Mouse (Mus musculus) limb, embryonic 10.5 days (tissue): Measurements from ENCODE around the gene Aqp2. TPM values are rescaled to one million over a fixed set of nuclear protein-coding genes. Genes with fewer than 3 reads are reported as not detected.

Source experiments
- DNase-seq: peaks from one replicate; pipeline ENCODE4 v3.0.0-alpha.2; 2017; ENCODE audit warnings: low spot score
- H3K27ac ChIP-seq: fragments of 300-500 bp; sonication (generic); 2 replicates; pipeline ENCODE4 v1.5.1; 2016; ENCODE audit warnings: mild to moderate bottlenecking
- H3K27me3 ChIP-seq: fragments of 300-500 bp; sonication (generic); 2 replicates; pipeline ENCODE4 v1.6.1; 2016; ENCODE audit warnings: low read depth, mild to moderate bottlenecking; ENCODE audit not compliant: poor library complexity, severe bottlenecking
- H3K36me3 ChIP-seq: fragments of 300-500 bp; sonication (generic); 2 replicates; pipeline ENCODE4 v1.6.1; 2016; ENCODE audit warnings: mild to moderate bottlenecking, moderate library complexity
- H3K4me1 ChIP-seq: fragments of 300-500 bp; sonication (generic); 2 replicates; pipeline ENCODE4 v1.6.1; 2016
- H3K4me3 ChIP-seq: fragments of 300-500 bp; sonication (generic); 2 replicates; pipeline ENCODE4 v1.5.1; 2016; ENCODE audit warnings: mild to moderate bottlenecking, moderate library complexity
- H3K9me3 ChIP-seq: fragments of 300-500 bp; sonication (generic); replicated peaks from 2 replicates; pipeline ENCODE4 v1.6.1; 2016; ENCODE audit warnings: mild to moderate bottlenecking
- WGBS: fragments of 180-500 bp; shearing (Covaris S2); methylation state at CpG from one replicate; pipeline ENCODE4 v1.1.7; 2016; 5-methylcytosine and 5-hydroxymethylcytosine counted together
- polyA plus RNA-seq: library from polyadenylated mRNA; unstranded; fragments of >200 nt; fragmentation: Nextera tagmentation; extraction: Ambion mirVana; gene quantifications from 2 replicates; pipeline ENCODE4 v1.2.1, GENCODE M21; 2016

The Aqp2 gene
- polyA plus RNA-seq, 1 experiment from 2014 or later, result not detected

DNA sequence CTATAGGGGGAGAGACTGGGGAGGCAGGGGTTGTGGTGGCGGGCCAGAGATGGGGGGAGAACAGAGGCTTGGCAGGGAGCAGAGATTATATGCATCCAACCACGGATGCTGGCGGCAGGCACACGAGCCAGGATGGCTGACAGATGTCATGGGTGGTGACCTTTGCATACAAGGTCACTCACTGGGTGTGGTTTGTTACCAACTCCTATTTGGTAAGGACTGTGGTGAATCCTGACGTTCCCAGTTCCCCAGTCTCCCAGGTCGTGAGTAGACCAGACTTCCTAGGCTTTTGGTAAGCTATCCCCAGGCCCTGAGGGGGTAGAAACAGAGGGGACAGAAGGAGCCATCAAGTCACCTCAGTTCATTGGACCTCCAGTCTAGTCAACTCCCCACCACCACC, 10.2 kb upstream of the Aqp2 start:
- H3K4me3 ChIP-seq, result no peak overlapping the region
- WGBS, result 77% methylated on average over 6 of the region's 6 CpGs
- no peaks in the 10 kb centered on the region for H3K9me3 ChIP-seq
- no peak for DNase-seq
- H3K27me3 ChIP-seq, result no peaks in the 10 kb centered on the region
- no peak overlapping the region for H3K27ac ChIP-seq
- H3K36me3 ChIP-seq, result no peaks in the 10 kb centered on the region
- H3K4me1 ChIP-seq, result peaks cover 6% of the 10 kb centered on the region; the same call in 1 of the 2 replicates

DNA sequence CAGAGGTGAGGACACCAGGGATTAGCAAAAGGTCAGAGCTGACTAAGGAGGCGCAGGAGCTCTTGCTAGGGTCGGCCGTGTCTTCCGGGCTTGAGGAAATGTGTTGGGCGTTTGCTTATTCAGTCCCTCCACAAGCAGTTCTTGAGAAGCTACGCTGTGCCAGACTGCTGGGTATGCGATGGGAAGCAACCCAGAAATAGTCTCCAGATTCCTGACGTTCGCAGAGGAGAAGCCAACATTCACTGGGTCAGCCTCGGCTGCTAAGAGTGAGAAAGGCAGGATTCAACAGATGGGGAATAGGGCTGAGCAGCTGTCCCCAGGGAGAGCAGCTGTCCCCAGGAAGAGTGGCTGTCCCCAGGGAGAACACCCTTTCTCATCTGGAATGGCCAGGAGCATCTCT, 9.7 kb upstream of the Aqp2 start:
- no peak overlapping the region for H3K4me3 ChIP-seq
- WGBS, result 87% methylated on average over 10 of the region's 10 CpGs
- no peak for DNase-seq
- no peaks in the 10 kb centered on the region for H3K27me3 ChIP-seq
- H3K4me1 ChIP-seq, result peaks cover 6% of the 10 kb centered on the region; the same call in 1 of the 2 replicates
- H3K36me3 ChIP-seq, result no peaks in the 10 kb centered on the region
- no peaks in the 10 kb centered on the region for H3K9me3 ChIP-seq
- H3K27ac ChIP-seq, result no peak overlapping the region

DNA sequence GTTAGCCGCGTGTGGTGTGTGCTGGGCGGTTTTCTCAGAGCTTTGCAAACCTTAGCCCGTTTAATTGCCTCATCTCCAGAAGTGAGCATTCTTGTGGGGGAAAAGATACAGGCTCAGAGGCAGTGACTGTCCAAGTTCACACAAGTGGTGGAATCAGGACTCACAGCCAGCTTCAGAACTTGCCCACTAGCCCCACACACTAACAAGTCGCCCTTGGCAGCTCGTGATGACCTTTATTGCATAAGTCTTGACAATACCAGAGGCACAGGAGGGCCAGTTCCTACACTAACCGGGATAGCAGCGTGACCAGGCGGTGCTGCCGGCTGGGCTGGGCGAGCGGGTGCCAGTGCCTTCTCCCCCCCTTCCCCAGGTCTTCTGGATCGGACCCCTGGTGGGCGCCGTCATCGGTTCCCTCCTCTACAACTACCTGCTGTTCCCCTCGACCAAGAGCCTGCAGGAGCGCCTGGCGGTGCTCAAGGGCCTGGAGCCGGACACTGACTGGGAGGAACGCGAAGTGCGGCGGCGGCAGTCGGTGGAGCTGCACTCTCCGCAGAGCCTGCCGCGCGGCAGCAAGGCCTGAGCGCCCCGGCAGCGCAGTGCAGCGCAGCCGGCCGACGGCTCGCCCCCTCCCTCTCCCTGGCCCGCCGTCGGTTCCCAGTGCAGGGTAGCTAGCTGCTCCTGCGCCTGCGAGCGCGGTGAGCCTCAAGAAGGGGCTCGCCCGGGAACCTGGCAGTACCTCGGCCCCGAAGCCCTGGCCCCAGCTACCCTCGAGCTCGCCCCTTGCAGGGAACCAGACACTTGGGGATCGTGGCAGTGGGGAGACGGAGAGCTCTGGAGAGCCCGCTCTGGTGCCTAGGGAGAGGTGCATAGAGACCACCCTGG, 4.8 kb downstream of the Aqp2 start:
- Histone ChIP-seq H3K27me3 (peaks cover 100% of the 10 kb centered on the region), H3K36me3 (no peaks in the 10 kb centered on the region), H3K9me3 (no peaks in the 10 kb centered on the region), H3K4me3 (peak overlapping the region; percentile 44), H3K27ac (no peak overlapping the region), H3K4me1 (peaks cover 19% of the 10 kb centered on the region)
- peak; percentile 71 for DNase-seq
- 2% methylated on average over 54 of the region's 54 CpGs for WGBS

DNA sequence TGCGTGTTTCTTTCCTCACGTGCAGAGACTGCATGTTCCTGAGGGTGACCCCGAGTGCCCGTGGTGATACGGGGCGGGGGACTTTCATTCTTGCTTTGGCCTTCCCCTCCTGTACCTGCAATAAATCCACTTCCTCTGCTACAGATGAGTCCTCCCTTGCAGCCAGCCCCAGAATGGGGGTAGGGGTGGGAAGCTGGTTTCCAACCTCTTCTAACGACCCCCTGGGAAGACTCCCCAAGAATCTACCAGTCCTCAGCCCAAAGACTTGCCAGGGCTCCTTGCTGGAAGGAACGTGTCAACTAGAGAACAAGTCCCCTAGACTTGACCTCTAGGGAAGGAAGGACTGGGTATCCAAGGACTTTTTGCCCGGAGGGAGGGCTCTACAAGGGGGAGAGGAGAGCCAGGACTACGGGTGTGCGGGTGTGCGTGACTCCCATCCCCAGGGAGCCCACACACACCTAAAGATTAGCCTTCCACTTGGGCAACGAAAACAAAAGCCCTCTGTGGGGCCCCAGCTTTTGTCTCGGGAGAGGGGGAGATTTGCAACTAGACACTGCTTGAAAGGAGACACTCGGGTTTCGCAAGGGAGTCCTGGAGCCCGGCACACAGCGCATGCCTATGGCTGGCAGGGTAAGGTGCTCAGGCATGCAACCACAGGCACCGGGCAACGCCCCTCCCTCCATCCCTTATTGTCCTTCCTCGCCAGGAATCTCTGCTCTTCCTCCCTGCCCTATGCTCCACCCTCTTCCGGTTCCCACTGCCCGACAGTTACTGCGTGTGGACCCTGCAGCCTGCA, 5.8 kb downstream of the Aqp2 start:
- H3K36me3 ChIP-seq, result no peaks in the 10 kb centered on the region
- WGBS, result 2% methylated on average over 24 of the region's 24 CpGs
- peaks cover 26% of the 10 kb centered on the region for H3K4me1 ChIP-seq
- peak; percentile 60 for DNase-seq
- peaks cover 100% of the 10 kb centered on the region for H3K27me3 ChIP-seq
- H3K9me3 ChIP-seq, result no peaks in the 10 kb centered on the region
- H3K4me3 ChIP-seq, result peak overlapping the region; percentile 44
- no peak overlapping the region for H3K27ac ChIP-seq

DNA sequence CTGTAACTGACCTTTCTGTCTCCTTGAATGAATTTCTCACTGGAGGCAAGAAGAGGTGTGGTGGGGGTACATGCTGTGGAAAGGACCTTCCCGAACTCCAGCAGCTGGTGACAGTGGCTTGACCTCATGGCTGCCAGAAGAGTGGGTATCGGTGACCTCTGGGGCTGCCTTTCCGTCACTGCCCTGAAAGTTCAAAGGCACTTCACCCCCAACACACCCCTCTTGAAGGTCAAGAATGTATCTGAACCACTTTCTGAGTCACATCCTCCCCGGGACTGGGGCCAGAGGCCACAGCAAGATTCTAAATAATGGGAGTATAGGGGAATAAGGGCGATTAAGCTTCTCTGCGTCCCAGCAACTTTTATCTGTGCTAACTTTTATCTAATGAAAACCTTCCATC, 6.9 kb downstream of the Aqp2 start:
- no peaks in the 10 kb centered on the region for H3K9me3 ChIP-seq
- no peak overlapping the region for H3K4me3 ChIP-seq
- no peak for DNase-seq
- H3K27me3 ChIP-seq, result peaks cover 100% of the 10 kb centered on the region
- H3K27ac ChIP-seq, result no peak overlapping the region
- WGBS, result 58% methylated on average over 6 of the region's 6 CpGs
- H3K36me3 ChIP-seq, result no peaks in the 10 kb centered on the region
- peaks cover 33% of the 10 kb centered on the region for H3K4me1 ChIP-seq

DNA sequence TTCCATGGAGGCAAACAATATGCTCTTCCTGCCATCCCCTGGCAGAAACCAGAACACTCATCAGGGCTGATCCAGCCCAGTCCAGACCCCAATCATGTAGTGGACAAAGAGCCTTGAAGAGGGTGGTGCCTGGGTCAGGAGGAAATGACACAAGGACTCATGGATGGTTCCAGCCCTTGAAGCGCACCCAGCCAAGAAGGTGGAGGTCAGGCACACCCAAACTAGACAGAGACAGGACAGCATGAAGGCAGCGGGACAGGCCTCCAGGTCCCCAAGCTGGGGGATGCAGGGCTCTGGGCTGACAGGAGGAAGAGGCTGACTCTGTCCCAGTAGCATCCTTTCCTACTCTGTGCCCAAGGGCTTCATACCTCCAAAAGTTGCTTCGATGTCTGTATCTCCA, 7.7 kb downstream of the Aqp2 start:
- no peaks in the 10 kb centered on the region for H3K9me3 ChIP-seq
- peaks cover 37% of the 10 kb centered on the region for H3K4me1 ChIP-seq
- H3K4me3 ChIP-seq, result no peak overlapping the region
- DNase-seq, result no peak
- H3K27ac ChIP-seq, result no peak overlapping the region
- peaks cover 100% of the 10 kb centered on the region for H3K27me3 ChIP-seq
- 84% methylated on average over 3 of the region's 3 CpGs for WGBS
- H3K36me3 ChIP-seq, result no peaks in the 10 kb centered on the region

DNA sequence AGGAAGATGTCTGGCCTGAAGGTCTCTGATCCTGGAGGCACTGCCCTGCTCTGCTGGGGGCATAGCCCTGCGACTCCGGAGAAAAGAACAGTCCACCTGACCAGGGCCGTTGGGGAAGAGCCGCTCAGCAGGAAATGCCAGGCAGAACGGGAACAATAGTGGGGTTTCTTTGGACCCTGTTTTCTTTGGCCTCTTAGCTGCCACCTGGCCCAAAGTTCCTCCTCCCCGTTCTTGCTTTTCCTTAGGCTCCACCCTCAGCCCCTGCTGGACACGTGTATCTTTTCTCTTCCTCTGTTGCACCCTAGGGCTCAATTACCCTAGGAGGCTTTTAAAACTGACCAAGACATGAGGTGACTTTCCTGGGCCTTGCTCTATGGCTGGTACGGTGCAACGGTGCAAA, 10.4 kb downstream of the Aqp2 start:
- 8% methylated on average over 9 of the region's 9 CpGs for WGBS
- Histone ChIP-seq H3K27me3 (peaks cover 100% of the 10 kb centered on the region), H3K9me3 (no peaks in the 10 kb centered on the region), H3K4me1 (peaks cover 28% of the 10 kb centered on the region), H3K36me3 (no peaks in the 10 kb centered on the region), H3K27ac (no peak overlapping the region), H3K4me3 (no peak overlapping the region)
- DNase-seq, result no peak

DNA sequence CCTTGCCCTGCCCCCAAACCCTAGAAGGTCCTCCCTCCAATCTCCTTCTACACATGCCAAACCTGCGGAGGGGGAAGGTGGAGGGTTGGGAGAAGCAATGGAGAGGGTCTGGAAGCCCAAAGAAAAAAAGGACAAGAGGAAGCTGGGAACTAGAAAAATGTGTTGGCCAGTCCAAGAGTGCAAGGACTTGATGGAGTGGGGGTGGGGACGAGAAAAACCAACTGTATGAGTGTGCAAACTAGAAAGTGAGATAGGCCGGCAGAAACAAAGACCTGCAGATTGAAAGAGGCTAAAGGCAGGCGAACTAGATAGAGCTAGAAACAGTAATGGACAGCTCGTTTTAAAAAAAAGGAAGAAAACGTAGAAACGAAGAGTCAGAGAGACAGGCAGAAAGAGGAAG, 10.8 kb downstream of the Aqp2 start:
- no peak for DNase-seq
- Histone ChIP-seq H3K36me3 (no peaks in the 10 kb centered on the region), H3K27me3 (peaks cover 100% of the 10 kb centered on the region), H3K4me3 (no peak overlapping the region), H3K27ac (no peak overlapping the region), H3K4me1 (peaks cover 23% of the 10 kb centered on the region), H3K9me3 (no peaks in the 10 kb centered on the region)
- WGBS, result 28% methylated on average over 7 of the region's 7 CpGs

DNA sequence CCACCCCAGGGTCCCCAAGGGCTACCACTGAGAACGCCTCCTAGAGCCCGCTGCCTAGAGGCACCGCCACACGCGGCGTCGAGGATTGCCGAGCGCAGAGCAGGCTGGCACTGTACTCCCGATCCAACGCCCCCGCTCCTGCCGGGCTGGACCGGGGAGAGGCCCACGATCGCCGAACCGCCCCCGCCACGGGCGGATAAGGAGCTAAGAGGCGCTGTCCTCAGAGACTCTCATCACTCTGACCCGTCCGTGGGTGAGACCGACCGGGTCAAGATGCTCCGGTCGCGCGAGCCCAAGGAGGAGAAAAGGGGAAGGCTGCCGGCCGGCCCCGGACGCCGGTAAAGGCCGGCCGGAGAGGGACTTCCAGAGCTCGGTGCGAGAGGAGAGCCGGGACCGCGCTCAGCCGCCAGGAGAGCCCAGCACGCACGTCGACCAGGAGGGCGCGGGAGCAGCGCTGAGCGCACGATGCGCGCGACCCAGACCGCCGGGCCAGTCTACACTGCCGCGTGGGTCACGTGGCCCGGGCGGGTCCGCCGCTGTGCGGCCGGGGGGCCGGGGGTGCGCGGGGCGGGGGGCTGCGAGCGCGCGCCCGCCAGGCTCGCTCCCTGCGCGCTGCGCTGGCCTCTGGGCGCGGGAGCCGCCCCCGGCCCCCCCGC, 11.7 kb downstream of the Aqp2 start, which contains the start of gene Aqp5:
Aqp5 (plus strand) TSS at position 354 of the 656 bp plus-strand sequence.
- no peaks in the 10 kb centered on the region for H3K9me3 ChIP-seq
- peaks cover 18% of the 10 kb centered on the region for H3K4me1 ChIP-seq
- peak within 1 kb of the TSS; percentile 51 for H3K4me3 ChIP-seq
- no peak within 1 kb of the TSS for H3K27ac ChIP-seq
- no peaks in the 10 kb centered on the region for H3K36me3 ChIP-seq
- peak; percentile 63 for DNase-seq
- peaks cover 100% of the 10 kb centered on the region for H3K27me3 ChIP-seq
- 3% methylated on average over 64 of the region's 83 CpGs for WGBS

DNA sequence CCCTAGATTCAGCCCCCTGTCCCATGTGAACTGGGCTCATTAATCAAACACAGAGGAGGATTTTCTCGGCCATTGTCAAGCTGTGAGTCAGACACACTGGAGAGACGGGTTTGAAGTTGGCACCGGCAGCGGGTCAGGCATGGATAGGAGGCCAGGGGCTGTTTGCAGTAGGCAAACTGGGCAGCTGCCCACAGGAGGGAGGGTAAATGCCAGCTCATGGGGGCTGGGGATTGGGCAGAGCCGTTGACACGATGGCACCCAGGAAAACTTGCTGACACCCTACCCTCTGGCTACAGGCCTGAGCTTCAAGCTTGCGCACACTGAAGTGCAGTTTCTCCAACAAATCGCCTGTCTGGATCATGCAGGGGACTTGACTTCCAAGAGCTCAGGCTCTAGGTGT, 13.3 kb downstream of the Aqp2 start:
- peaks cover 32% of the 10 kb centered on the region for H3K4me1 ChIP-seq
- peaks cover 94% of the 10 kb centered on the region for H3K27me3 ChIP-seq
- no peak for DNase-seq
- H3K27ac ChIP-seq, result no peak overlapping the region
- H3K36me3 ChIP-seq, result no peaks in the 10 kb centered on the region
- no peaks in the 10 kb centered on the region for H3K9me3 ChIP-seq
- H3K4me3 ChIP-seq, result no peak overlapping the region
- 82% methylated on average over 8 of the region's 8 CpGs for WGBS

DNA sequence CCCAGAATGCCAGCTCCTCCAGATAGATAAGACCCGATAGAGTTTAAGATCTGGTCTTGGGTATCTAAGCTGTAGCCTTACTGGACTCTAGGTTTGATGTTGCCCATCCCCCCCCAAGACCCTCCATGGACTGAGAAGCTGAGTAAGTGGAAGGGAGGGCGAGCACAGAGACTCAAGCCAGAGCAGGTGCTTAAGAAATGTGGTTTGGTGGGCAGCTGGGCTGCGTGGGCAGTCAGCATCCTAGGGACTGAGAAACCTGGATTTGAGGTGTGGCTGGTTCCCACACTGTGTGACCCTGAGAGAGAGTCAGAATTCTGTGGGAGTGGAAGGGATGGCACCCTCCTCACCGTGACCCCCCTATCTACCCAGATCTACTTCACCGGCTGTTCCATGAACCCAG, 14.0 kb downstream of the Aqp2 start:
- H3K27me3 ChIP-seq, result peaks cover 94% of the 10 kb centered on the region
- 91% methylated on average over 5 of the region's 5 CpGs for WGBS
- H3K27ac ChIP-seq, result no peak overlapping the region
- H3K9me3 ChIP-seq, result no peaks in the 10 kb centered on the region
- H3K4me3 ChIP-seq, result no peak overlapping the region
- no peaks in the 10 kb centered on the region for H3K36me3 ChIP-seq
- DNase-seq, result no peak
- peaks cover 39% of the 10 kb centered on the region for H3K4me1 ChIP-seq

DNA sequence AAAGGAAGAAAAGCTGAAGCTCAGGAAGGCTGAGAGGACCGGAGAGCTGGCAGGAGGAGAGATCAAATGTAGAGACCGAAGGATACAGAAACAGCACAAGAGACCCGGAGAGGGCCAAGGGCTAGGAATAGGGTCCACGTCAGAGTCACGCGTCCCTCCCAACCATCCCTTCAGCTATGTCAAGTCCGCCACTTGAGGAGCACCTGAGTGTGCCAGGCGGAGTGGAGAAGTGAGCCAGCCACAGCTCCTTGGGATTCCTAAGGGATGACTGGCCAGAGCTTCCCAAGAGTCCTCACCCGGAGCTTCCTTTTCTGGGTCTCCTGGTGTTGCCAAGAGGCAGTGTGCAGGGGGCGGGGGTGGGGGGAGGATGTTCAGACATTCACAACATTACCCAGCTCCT, 16.1 kb downstream of the Aqp2 start:
- no peak overlapping the region for H3K27ac ChIP-seq
- no peaks in the 10 kb centered on the region for H3K36me3 ChIP-seq
- H3K4me1 ChIP-seq, result peaks cover 35% of the 10 kb centered on the region
- H3K9me3 ChIP-seq, result no peaks in the 10 kb centered on the region
- no peak overlapping the region for H3K4me3 ChIP-seq
- DNase-seq, result no peak
- WGBS, result 86% methylated on average over 10 of the region's 10 CpGs
- H3K27me3 ChIP-seq, result peaks cover 90% of the 10 kb centered on the region
